17 mouse cellular contexts compared by ENCODE assay signal in the genomic region with DNA sequence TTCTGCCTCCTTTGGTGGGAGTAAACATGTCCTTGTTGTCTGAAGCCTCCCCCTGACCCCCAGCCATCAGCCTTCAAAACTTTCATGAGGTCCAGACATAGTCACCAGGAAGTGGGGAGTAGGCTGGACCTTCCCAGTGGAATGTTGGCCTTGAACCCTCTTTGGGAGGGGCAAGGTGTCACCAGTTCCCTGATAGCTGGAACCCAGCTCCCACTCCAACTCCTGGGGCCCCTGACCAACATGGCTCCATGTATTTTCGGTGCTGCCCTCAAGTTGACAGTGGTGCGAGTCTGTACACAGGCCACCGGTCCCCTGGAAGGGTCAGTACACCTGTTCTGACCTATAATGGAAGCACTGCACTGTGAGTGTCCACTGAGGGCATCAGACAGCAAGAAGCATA. TPM values are rescaled to one million over a fixed set of nuclear protein-coding genes. Genes with fewer than 3 reads are reported as not detected.
DNase-seq lines count a peak whose midpoint lies in the region; ATAC-seq lines count a peak whose summit lies in the region.
"Had no signal": no experiment of that assay in that cellular context is flagged by ENCODE, and none has a peak within 500 bp of the region (broad histone marks: within the 10 kb centered on the region; RNA-seq: fewer than 3 reads in every experiment).

No protein-coding gene starts in this region.

- peaks cover 4% of the 10 kb centered on the region; the same call in 1 of the 2 replicates for H3K9me3 ChIP-seq in forebrain, embryonic 10.5 days
- H3K9me3 ChIP-seq in forebrain, embryonic 12.5 days = no peaks in the 10 kb centered on the region
- H3K9me3 ChIP-seq in lung, embryonic 15.5 days = no peaks in the 10 kb centered on the region
- no peaks in the 10 kb centered on the region for H3K9me3 ChIP-seq in liver, embryonic 15.5 days (replicated peaks)
- H3K9me3 ChIP-seq in hindbrain, embryonic 14.5 days (ENCODE audit: control insufficient read depth, low read length) = peaks cover 9% of the 10 kb centered on the region; the same call in 1 of the 2 replicates

- H3K4me1 ChIP-seq in forebrain, embryonic 10.5 days = peaks cover 21% of the 10 kb centered on the region
- H3K4me1 ChIP-seq in forebrain, embryonic 12.5 days = peaks cover 12% of the 10 kb centered on the region
- peaks cover 17% of the 10 kb centered on the region for H3K4me1 ChIP-seq in lung, embryonic 15.5 days
- peaks cover 23% of the 10 kb centered on the region for H3K4me1 ChIP-seq in liver, embryonic 15.5 days (replicated peaks)
- no peaks in the 10 kb centered on the region for H3K4me1 ChIP-seq in hindbrain, embryonic 14.5 days (replicated peaks; ENCODE audit: control insufficient read depth, insufficient read depth, low read length)

- H3K36me3 ChIP-seq in forebrain, embryonic 10.5 days (replicated peaks) = peaks cover 34% of the 10 kb centered on the region
- peaks cover 26% of the 10 kb centered on the region for H3K36me3 ChIP-seq in forebrain, embryonic 12.5 days (replicated peaks)
- peaks cover 14% of the 10 kb centered on the region for H3K36me3 ChIP-seq in lung, embryonic 15.5 days
- peaks cover 30% of the 10 kb centered on the region for H3K36me3 ChIP-seq in liver, embryonic 15.5 days (replicated peaks)
- H3K36me3 ChIP-seq in hindbrain, embryonic 14.5 days (replicated peaks; ENCODE audit: control insufficient read depth, insufficient read depth) = peaks cover 29% of the 10 kb centered on the region

- H3K4me2 ChIP-seq in forebrain, embryonic 12.5 days = no peak overlapping the region
- H3K4me2 ChIP-seq in lung, embryonic 15.5 days = peak overlapping the region; percentile 99; the same call in 1 of the 2 replicates
- H3K4me2 ChIP-seq in liver, embryonic 15.5 days = peak overlapping the region; percentile 99
- H3K4me2 ChIP-seq in hindbrain, embryonic 14.5 days (replicated peaks) = no peak overlapping the region

- peaks cover 36% of the 10 kb centered on the region for H3K27me3 ChIP-seq in forebrain, embryonic 10.5 days (ENCODE audit: poor library complexity, severe bottlenecking)
- peaks cover 25% of the 10 kb centered on the region for H3K27me3 ChIP-seq in forebrain, embryonic 12.5 days
- no peaks in the 10 kb centered on the region; the same call in 1 of the 2 replicates for H3K27me3 ChIP-seq in lung, embryonic 15.5 days
- H3K27me3 ChIP-seq in liver, embryonic 15.5 days = 0 out of 2 replicates have a peak, but pooled peaks cover 4% of the 10 kb centered on the region
- H3K27me3 ChIP-seq in hindbrain, embryonic 14.5 days (ENCODE audit: control insufficient read depth, insufficient read depth, low read length) = peaks cover 12% of the 10 kb centered on the region
- H3K27me3 ChIP-seq: CH12.LX had no signal

- WGBS in forebrain, embryonic 10.5 days = 96% methylated on average over 3 of the region's 3 CpGs
- WGBS in forebrain, embryonic 12.5 days = 93% methylated on average over 3 of the region's 3 CpGs
- 94% methylated on average over 3 of the region's 3 CpGs for WGBS in lung, embryonic 15.5 days
- WGBS in liver, embryonic 15.5 days (ENCODE audit: insufficient replicate concordance) = 89% methylated on average over 3 of the region's 3 CpGs
- WGBS in hindbrain, embryonic 14.5 days = 97% methylated on average over 3 of the region's 3 CpGs

- no peak overlapping the region for H3K9ac ChIP-seq in forebrain, embryonic 12.5 days
- H3K9ac ChIP-seq in lung, embryonic 15.5 days = no peak overlapping the region
- H3K9ac ChIP-seq in liver, embryonic 15.5 days = peak overlapping the region; percentile 20; the same call in 1 of the 2 replicates
- no peak overlapping the region for H3K9ac ChIP-seq in hindbrain, embryonic 14.5 days

- no peak for DNase-seq in forebrain, embryonic 10.5 days (ENCODE audit: extremely low spot score, low spot score)
- no peak for DNase-seq in lung, postnatal 4 days
- DNase-seq in embryo, embryonic 10 days (ENCODE audit: low spot score) = no peak
- DNase-seq in hindbrain, embryonic 14.5 days (ENCODE audit: low spot score) = no peak
- DNase-seq: adrenal gland, postnatal 10 days; cerebellum, adult 11 months; cerebellum, postnatal 25 days; gastrocnemius, postnatal 10 days; heart, adult 2 months; heart, postnatal 10 days; kidney, adult 8-10 months; thymus, postnatal 25 days had no signal

- no peak for ATAC-seq in forebrain, embryonic 12.5 days (ENCODE audit: low FRiP score)
- no peak for ATAC-seq in lung, embryonic 15.5 days (ENCODE audit: borderline replicate concordance, extremely low read depth, low FRiP score, low TSS enrichment)
- no peak for ATAC-seq in liver, embryonic 15.5 days (ENCODE audit: insufficient read depth)
- no peak for ATAC-seq in hindbrain, embryonic 14.5 days (ENCODE audit: low FRiP score)

- H3K27ac ChIP-seq in forebrain, embryonic 10.5 days = no peak overlapping the region
- H3K27ac ChIP-seq in forebrain, embryonic 12.5 days = no peak overlapping the region
- no peak overlapping the region for H3K27ac ChIP-seq in lung, embryonic 15.5 days
- H3K27ac ChIP-seq in liver, embryonic 15.5 days (replicated peaks) = peak overlapping the region; percentile 49
- no peak overlapping the region for H3K27ac ChIP-seq in hindbrain, embryonic 14.5 days
- H3K27ac ChIP-seq: heart, adult 2 months; hindbrain, embryonic 12.5 days had no signal

- peak overlapping the region; percentile 65; the same call in 1 of the 2 replicates for H3K4me3 ChIP-seq in forebrain, embryonic 10.5 days
- no peak overlapping the region for H3K4me3 ChIP-seq in forebrain, embryonic 12.5 days (replicated peaks)
- no peak overlapping the region for H3K4me3 ChIP-seq in lung, embryonic 15.5 days
- H3K4me3 ChIP-seq in liver, embryonic 15.5 days (replicated peaks) = peak overlapping the region; percentile 77
- no peak overlapping the region for H3K4me3 ChIP-seq in hindbrain, embryonic 14.5 days (replicated peaks; ENCODE audit: low read length)

RNA-seq across cellular contexts. Expression of a gene that starts 1.1 kb away (rescaled TPM):
- 1.1 and 1.6 TPM in 2 replicates for polyA plus RNA-seq in forebrain, embryonic 10.5 days (2016; fragmentation: Nextera tagmentation; extraction: Ambion mirVana)
- polyA plus RNA-seq in forebrain, embryonic 12.5 days (2016; fragmentation: Nextera tagmentation; extraction: Ambion mirVana) = 0.90 and 0.95 TPM in 2 replicates
- 3.3 and 3.5 TPM in 2 replicates for polyA plus RNA-seq in lung, embryonic 15.5 days (2015; fragmentation: Nextera tagmentation; extraction: Ambion mirVana)
- 3.2 and 4.2 TPM in 2 replicates for polyA plus RNA-seq in liver, embryonic 15.5 days (2015; fragmentation: Nextera tagmentation; extraction: Ambion mirVana)
- polyA plus RNA-seq in hindbrain, embryonic 14.5 days (2014; fragmentation: Nextera tagmentation; extraction: Ambion mirVana) = 0.66 TPM in 1 of 2 replicates, not detected in the other

RNA-seq across cellular contexts. Expression of a gene that starts 16.5 kb away (rescaled TPM):
- polyA plus RNA-seq in forebrain, embryonic 10.5 days (2016; fragmentation: Nextera tagmentation; extraction: Ambion mirVana) = 0.11 and 0.14 TPM in 2 replicates
- 0.08 and 0.10 TPM in 2 replicates for polyA plus RNA-seq in forebrain, embryonic 12.5 days (2016; fragmentation: Nextera tagmentation; extraction: Ambion mirVana)
- polyA plus RNA-seq in lung, embryonic 15.5 days (2015; fragmentation: Nextera tagmentation; extraction: Ambion mirVana) = 1.6 and 2.3 TPM in 2 replicates
- polyA plus RNA-seq in liver, embryonic 15.5 days (2015; fragmentation: Nextera tagmentation; extraction: Ambion mirVana) = 0.13 and 0.22 TPM in 2 replicates
- 0.25 and 0.37 TPM in 2 replicates for polyA plus RNA-seq in hindbrain, embryonic 14.5 days (2014; fragmentation: Nextera tagmentation; extraction: Ambion mirVana)

RNA-seq across cellular contexts. Expression of a gene that starts 31.3 kb away (rescaled TPM):
- 168 and 176 TPM in 2 replicates for polyA plus RNA-seq in forebrain, embryonic 10.5 days (2016; fragmentation: Nextera tagmentation; extraction: Ambion mirVana)
- polyA plus RNA-seq in forebrain, embryonic 12.5 days (2016; fragmentation: Nextera tagmentation; extraction: Ambion mirVana) = 153 and 163 TPM in 2 replicates
- polyA plus RNA-seq in lung, embryonic 15.5 days (2015; fragmentation: Nextera tagmentation; extraction: Ambion mirVana) = 146 and 149 TPM in 2 replicates
- polyA plus RNA-seq in liver, embryonic 15.5 days (2015; fragmentation: Nextera tagmentation; extraction: Ambion mirVana) = 67.7 and 69.9 TPM in 2 replicates
- 132 and 143 TPM in 2 replicates for polyA plus RNA-seq in hindbrain, embryonic 14.5 days (2014; fragmentation: Nextera tagmentation; extraction: Ambion mirVana)

RNA-seq across cellular contexts. Expression of a gene that starts 45.4 kb away (rescaled TPM):
- 0.04 TPM in 1 of 2 replicates, not detected in the other for polyA plus RNA-seq in forebrain, embryonic 10.5 days (2016; fragmentation: Nextera tagmentation; extraction: Ambion mirVana)
- 0.04 and 0.10 TPM in 2 replicates for polyA plus RNA-seq in forebrain, embryonic 12.5 days (2016; fragmentation: Nextera tagmentation; extraction: Ambion mirVana)
- polyA plus RNA-seq in lung, embryonic 15.5 days (2015; fragmentation: Nextera tagmentation; extraction: Ambion mirVana) = 0.04 and 0.05 TPM in 2 replicates
- 0.01 and 0.02 TPM in 2 replicates for polyA plus RNA-seq in liver, embryonic 15.5 days (2015; fragmentation: Nextera tagmentation; extraction: Ambion mirVana)
- polyA plus RNA-seq in hindbrain, embryonic 14.5 days (2014; fragmentation: Nextera tagmentation; extraction: Ambion mirVana) = 0.17 and 0.18 TPM in 2 replicates

RNA-seq across cellular contexts. Expression of a gene that starts 46.5 kb away (rescaled TPM):
- 156 and 177 TPM in 2 replicates for polyA plus RNA-seq in forebrain, embryonic 10.5 days (2016; fragmentation: Nextera tagmentation; extraction: Ambion mirVana)
- polyA plus RNA-seq in forebrain, embryonic 12.5 days (2016; fragmentation: Nextera tagmentation; extraction: Ambion mirVana) = 295 and 297 TPM in 2 replicates
- 85.4 and 91.3 TPM in 2 replicates for polyA plus RNA-seq in lung, embryonic 15.5 days (2015; fragmentation: Nextera tagmentation; extraction: Ambion mirVana)
- polyA plus RNA-seq in liver, embryonic 15.5 days (2015; fragmentation: Nextera tagmentation; extraction: Ambion mirVana) = 21.1 and 24.1 TPM in 2 replicates
- polyA plus RNA-seq in hindbrain, embryonic 14.5 days (2014; fragmentation: Nextera tagmentation; extraction: Ambion mirVana) = 125 and 129 TPM in 2 replicates

Comparison
In these comparisons a context has a peak if more than half of its experiments do, and no peak if none do; other contexts are left out.
1. H3K4me3 ChIP-seq: peak in forebrain, embryonic 10.5 days (single experiment) and liver, embryonic 15.5 days (single experiment); none in forebrain, embryonic 12.5 days (single experiment), lung, embryonic 15.5 days (single experiment) and hindbrain, embryonic 14.5 days (single experiment).
2. H3K4me2 ChIP-seq: peak in lung, embryonic 15.5 days (single experiment) and liver, embryonic 15.5 days (single experiment); none in forebrain, embryonic 12.5 days (single experiment) and hindbrain, embryonic 14.5 days (single experiment).